Mouse (Mus musculus): Measurements from ENCODE around the gene Ncor2.

Ncor2 gene

GRCm38 (mm10) chr5:125150951-125151564 is 28.0 kb downstream of the Ncor2 start:
- CTCF ChIA-PET: no interaction called here

- CTCF ChIA-PET: no interaction called here
These were observed 29.9 kb downstream of the Ncor2 start for GRCm38 (mm10) chr5:125149142-125149541.

- CTCF ChIA-PET: interaction anchor here (0.6 kb wide), 1 partner anchor 54 kb away, joined by 3 read pairs; no protein-coding TSS in a partner anchor
These were observed 30.3 kb downstream of the Ncor2 start for GRCm38 (mm10) chr5:125148686-125149085.

DNA sequence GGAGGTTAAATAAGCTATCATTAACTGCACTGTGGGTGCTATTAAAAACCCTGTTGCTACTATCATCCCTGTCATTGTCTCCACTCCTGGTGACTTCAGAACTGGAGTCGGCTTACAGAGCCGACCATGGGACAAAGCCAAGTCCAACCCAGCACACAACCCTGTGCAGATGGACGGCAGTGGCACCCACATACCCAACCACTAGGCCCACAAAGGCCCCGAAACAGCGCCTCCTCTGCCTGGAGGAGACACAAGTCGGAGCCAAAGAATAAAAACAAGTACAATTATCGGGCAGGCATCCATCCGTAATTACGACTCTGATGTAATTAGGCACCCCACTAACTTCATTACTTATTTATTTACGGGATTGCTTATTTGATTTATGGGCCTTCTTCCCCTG is 30.8 kb downstream of the Ncor2 start:
- CTCF ChIA-PET: interaction anchor here (0.6 kb wide), 1 partner anchor 54 kb away, joined by 3 read pairs; no protein-coding TSS in a partner anchor

DNA sequence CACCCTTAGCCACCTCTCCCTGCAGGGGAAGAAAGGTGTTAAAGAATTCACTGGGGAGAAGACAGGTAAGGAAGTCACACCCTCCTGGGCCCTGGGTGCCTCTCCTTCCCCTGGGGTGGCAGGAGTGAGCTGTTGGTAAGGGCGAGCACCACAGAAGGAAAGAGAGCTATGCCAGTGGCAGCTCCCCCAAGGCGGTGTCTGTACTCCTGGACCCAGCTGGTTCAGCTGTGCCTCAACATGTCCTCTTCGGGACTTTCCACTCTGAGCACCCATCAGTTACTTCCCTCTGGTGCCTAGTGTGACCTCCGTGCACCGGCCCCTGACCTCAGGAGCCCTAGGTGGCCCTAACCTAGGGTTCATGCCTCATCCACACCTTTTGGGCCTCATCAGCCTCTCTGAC is 31.9 kb downstream of the Ncor2 start:
- CTCF ChIA-PET: no interaction called here

- CTCF ChIA-PET: interaction anchor here (0.6 kb wide), 1 partner anchor 16 kb away, joined by 3 read pairs; no protein-coding TSS in a partner anchor
These were observed 35.7 kb downstream of the Ncor2 start for GRCm38 (mm10) chr5:125143114-125143872.

DNA sequence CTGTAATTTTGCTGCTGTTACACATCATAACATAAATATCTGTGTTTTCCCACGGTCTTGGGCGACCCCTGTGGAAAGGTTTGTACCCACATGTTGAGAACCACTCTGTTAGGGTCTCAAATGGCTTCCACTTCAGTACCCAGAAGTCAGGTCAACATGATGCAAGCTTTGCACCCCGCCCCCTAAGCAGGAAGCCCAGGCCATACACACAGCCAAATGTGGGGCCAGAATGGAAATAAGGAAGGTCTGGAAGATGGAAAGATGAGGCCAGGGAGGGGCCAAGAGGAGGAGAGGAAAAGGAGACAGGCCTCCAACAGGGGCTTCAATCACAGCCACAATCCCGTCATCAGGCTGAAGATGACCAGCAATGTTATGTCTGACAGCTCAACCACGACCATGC is 37.1 kb downstream of the Ncor2 start:
- CTCF ChIA-PET: no interaction called here

DNA sequence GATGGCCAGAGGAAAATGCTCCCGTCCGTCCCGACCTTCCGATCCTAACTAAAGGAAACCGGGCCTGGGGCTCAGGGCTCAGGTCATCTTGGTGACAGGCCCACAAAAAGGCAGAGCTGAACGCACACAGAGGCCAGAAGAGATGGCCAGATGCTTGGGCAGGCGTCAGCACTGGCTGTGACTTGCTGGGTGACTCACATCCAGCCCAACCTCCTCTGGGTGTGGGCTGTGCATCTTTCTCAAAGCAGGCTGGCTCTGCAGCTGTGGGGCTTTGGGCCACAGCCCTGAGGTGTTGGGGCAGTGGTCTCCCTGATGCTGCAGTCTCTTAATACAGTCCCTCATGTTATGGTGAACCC is 37.5 kb downstream of the Ncor2 start:
- CTCF ChIA-PET: no interaction called here

DNA sequence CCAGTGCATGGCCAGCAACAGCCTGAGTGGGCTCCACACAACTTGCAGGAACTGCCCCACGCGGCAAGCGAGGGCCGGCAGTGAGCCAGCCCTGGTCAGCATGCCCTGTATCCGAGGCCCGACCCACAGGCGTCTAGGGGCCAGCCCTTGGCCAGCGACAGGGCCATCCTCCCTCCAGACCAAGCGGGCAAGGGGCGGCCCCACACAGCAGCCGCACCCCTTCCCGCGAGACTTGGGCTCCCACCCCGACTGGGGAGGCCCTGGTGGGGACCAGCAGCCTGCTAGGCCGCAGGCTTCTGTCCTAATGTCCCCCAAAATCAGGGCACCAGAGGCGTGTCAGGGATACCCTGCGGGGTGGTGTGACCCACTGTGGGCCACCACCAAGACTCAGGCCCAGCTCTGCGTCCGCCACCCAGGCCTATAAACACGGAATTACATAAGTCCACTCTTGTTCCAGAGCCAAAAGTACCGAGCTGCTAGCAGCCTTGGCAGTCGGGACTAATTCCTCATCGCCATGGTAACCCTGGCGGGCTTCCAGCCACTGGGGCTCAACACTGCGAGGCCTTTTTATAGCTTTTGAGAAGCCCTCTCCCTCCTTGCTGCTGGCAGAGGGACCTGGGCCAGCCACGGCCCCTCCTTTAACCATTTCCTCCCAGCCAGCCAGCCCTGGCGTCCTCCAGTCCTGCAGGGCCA is 38.0 kb downstream of the Ncor2 start:
- CTCF ChIA-PET: no interaction called here

GRCm38 (mm10) chr5:125140151-125140699 is 38.8 kb downstream of the Ncor2 start:
- CTCF ChIA-PET: no interaction called here

- CTCF ChIA-PET: no interaction called here
These were observed 39.4 kb downstream of the Ncor2 start for GRCm38 (mm10) chr5:125139669-125140068.

DNA sequence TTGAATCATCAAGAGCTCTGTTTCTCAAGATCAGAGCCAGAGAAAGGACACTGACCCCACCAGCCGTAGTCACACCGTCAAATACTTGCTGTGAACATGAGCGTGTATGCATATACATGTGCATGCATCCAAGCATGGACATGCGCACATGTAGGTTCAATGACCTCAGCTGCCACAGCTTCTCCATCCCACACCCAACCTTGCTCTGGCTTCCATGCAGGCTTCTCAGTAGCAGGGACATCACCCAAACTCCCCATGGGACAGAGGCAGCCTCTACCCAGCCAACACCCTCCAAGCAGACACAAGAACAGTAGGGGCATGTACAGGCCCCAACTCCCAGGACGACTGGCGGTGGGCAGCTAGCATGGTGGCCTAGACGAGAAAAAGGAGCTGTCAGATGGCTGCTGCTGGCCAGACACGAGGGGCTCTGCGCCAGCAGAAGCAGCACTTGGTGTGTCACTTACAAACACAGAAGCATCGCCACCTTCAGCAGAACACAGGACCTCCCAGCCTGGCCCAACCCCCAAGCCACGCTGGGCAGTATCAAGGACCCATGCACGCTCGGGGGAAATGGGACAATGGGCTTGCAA is 40.1 kb downstream of the Ncor2 start:
- CTCF ChIA-PET: interaction anchor here (0.5 kb wide), 1 partner anchor 17 kb away, joined by 3 read pairs; no protein-coding TSS in a partner anchor

DNA sequence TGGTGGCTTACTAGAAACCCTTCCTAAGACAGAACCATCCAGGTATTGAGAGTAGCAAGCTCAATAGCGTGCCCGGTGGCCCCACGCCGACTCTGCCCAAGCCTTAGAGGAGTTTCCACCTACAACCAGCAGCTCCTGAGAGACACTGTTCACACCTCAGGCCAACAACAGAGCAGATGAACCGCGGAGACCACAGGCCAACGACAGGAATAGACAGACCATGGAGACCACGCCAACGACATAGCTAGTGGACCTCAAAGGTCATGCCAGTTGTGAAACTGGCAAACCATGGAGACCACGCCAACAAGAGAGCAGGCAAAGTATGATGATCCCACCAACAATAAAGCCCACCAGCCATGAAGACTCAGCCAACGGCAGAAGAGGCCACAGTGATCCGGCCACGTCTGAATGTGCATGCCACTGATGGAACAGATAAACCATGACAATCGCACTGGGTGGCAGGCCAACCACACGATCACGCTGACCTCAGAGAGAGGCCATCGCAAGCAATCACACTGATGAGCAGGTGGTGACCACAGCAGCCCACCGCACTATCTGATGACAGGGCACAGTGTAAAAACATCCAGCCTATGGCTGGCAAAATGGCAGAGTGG is 41.2 kb downstream of the Ncor2 start:
- CTCF ChIA-PET: interaction anchor here (0.6 kb wide), 1 partner anchor 224 kb away, joined by 4 read pairs; no protein-coding TSS in a partner anchor

GRCm38 (mm10) chr5:125136996-125137671 is 41.9 kb downstream of the Ncor2 start:
- CTCF ChIA-PET: interaction anchor here (0.6 to 0.7 kb wide), 3 partner anchors 59 to 225 kb away, joined by 3 to 4 read pairs (median 3); no protein-coding TSS in a partner anchor

GRCm38 (mm10) chr5:125136296-125136995 is 42.6 kb downstream of the Ncor2 start:
- CTCF ChIA-PET: interaction anchor here (0.7 kb wide), 1 partner anchor 60 kb away, joined by 3 read pairs; no protein-coding TSS in a partner anchor

DNA sequence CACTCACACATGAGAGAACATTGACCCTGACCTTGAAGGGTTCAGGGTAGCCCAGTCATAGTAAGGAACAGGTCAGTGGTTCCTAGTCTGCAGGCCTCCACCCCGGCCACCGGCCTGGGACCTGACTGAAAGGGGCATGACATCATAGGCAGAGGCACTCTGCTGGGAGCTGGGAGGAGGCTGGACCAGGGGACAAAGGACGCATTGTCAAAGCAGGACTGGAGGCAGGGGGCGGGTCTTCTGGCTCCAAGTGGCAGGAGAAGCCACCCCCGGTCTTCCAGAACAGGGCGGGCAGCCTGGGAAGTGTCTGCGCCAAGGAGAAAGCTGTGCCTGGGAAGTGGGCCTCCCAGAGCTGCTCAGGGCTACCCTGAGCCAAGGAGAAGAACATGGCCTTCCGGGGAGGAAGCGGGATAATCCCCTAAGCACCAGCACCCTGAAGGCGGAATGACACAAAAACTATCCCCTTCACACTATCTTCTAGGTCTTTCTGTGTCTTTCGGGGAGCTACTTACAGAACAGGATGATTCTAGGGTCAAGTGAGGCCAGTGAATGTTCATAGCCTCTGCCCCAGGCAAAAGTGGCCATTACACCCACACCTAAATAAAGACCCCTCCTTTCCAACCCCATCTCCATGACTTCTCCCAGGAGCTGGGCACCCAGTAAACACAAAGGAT is 44.1 kb downstream of the Ncor2 start:
- CTCF ChIA-PET: interaction anchor here (0.8 kb wide), 1 partner anchor 99 kb away, joined by 5 read pairs; no protein-coding TSS in a partner anchor

- CTCF ChIA-PET: no interaction called here
These were observed 44.6 kb downstream of the Ncor2 start for GRCm38 (mm10) chr5:125134391-125134790.

GRCm38 (mm10) chr5:125133651-125134050 is 45.4 kb downstream of the Ncor2 start:
- CTCF ChIA-PET: no interaction called here

DNA sequence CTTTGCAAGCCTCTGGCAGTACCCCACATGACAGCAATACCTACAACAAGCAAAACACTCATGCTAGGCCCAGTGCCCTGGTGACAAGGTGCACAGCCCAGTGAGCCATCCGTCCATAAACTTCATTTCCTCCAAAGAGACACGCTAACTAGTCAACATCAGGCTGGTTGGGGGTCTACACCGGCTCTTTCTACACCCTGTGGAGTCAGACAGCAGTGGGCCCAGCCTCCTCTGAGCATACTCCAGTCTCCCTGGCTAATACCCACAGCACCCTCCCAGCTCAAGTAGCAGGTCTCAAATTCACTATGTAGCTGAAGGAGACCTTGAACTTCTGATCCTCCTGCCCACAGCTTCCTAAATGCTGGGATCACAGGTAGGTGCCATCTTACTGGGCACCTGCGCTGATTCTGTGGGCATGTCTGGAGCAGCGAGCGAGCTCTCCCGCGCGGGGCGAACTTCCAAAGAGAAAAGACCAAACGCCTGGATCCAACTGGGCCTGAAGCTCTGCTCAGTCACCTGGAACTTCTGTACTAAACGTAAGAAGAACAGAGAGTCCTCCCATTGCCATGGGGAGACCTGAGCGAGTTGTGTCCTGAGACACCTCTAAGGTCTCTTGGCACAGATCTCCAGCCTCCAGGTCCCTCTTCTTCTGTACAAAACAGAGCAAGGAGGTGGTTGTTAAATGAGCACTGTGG is 46.3 kb downstream of the Ncor2 start:
- CTCF ChIA-PET: no interaction called here
